Mouse (Mus musculus): ENCODE measurements around the gene Gm20422.
A peak's percentile ranks its signal among the peaks of the same experiment; 100 is the strongest.

The Gm20422 gene

GRCm38 (mm10) chr8:69774503-69775148 lies at the start of gene Gm20422:
Gm20422 (minus strand) TSS chr8:69774886.
- peak; percentile 96 for DNase-seq (ENCODE audit: low spot score)

DNA sequence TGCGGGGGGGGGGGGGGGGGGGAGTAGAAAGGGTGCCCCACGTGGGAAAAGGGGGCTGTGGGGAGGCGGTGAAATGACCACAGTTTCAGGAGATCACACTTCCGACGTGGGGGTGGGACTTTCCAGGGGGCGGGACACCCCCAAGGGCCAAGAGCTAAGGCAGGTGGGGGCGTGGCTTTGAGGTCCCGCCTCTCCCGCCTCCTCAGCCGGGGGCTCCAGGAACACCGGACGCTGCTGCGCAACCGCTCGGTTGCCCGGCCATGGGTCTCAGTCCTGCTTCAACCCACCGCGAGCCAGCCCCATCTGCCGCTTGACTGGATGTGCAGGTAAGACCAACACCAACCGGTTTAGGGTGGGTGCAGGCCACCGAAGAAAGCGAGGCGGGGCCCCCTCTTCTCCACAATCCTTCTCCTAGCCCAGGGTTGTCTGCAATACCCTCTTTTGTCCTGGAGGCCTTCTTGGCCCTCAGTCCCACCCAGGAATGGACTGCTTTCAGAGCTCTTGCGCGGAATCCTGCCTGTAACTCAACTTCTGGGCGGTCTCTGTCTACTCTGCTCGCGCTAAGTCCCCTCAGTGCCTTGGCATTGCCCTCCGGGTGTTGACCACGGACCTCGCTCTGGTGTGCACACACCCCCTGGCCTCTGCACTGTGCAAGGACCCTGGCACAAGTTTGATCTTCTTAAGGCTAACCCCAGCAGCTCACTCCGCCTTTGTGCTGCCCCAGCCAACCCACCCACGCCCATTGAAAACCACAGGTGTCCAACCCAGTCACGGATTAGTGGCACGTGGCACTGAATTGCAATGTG lies 47.9 kb upstream of the Gm20422 start, which contains the start of gene Lpar2:
Gene Lpar2, plus strand, starts transcription at position 44 of the 806 bp plus-strand sequence.
- DNase-seq (ENCODE audit: low spot score): peak; percentile 76

DNA sequence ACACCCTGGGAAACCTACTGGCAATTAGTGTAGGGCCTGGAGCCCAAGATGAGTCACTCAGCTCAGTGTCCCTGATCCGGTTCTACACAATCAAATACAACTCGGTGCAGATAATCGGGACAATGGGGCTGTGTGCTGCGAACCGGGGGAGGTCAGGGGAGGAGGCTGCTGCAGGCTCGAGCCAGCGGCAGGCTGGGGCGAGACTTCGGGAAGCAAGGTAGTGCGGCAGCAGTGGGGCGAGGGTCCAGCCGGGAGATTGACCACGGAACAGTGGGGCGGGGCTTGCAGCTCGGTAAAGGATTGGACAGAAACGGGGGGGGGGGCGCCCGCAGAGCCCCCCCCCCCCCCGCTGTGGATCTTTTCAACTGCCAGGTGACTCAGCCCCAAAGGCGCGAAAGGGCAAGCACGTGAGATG lies 47.3 kb upstream of the Gm20422 start:
- no peak for DNase-seq (ENCODE audit: low spot score)

GRCm38 (mm10) chr8:69820466-69820865 lies 45.8 kb upstream of the Gm20422 start:
- DNase-seq (ENCODE audit: low spot score): no peak

DNA sequence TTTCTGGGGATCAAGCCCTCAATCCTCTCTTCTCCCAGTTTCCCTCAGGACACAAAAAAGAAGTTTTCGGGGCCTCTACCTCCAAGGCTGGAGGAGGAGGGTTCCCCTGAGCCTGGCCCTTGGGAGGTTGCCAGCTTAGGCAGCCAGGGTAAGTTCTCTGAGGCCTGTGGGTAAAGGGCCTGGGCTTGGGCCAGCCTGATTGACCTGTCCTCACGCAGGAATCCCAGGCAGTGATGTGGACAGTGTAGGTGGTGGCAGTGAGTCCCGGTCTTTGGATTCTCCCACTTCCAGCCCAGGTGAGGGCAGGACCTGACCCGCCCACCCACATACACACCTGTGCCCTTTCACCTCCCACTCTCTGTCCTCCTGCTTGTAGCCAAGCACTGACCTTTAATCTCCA lies 40.7 kb upstream of the Gm20422 start:
- DNase-seq (ENCODE audit: low spot score): no peak

DNA sequence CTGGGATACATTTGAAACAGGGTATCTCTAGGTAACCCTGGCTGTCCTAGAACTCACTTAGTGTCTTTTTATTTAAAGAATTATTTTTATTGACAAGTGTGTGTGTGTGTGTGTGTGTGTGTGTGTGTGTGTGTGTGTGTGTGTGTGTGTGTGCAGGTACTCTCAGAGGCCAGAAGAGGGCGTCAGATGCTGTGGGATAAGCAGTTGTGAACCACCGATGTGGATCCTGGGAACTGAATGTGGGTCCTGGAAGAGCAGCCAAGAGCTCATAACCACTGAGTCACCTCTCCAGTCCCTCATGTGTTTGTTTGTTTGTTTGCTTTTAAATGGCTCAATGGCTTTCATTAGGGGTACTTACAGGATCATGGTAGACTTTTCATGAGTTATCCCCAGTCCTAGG lies 40.2 kb upstream of the Gm20422 start:
- no peak for DNase-seq (ENCODE audit: low spot score)

GRCm38 (mm10) chr8:69809820-69810219 lies 35.1 kb upstream of the Gm20422 start:
- DNase-seq (ENCODE audit: low spot score): no peak

DNA sequence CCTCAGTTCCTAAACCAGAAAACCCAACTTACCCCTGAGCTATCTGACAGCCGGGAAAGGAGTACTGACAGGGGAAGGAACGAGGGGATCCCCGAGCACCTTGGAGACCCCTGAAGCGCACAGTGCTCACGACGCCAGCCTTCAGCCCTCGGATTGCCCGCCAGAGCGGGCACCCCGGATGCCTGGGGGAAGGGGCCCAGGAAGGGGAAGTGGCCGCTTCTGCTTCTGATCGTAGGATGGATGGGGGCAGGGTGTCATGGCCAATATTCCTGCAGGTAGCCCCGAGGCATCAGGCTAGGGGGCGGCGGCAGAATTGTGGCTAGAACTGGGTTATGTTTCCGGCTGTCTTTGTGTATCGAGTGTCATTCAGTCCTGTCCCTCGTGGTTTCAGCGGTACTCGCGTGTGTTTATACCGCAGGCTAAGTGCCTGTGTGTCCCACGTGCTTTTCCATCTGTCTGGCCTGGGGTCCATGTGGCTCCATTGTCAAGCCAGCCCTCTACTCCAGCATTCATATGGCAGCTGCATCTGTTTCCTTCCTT lies 34.2 kb upstream of the Gm20422 start:
- DNase-seq (ENCODE audit: low spot score): no peak

DNA sequence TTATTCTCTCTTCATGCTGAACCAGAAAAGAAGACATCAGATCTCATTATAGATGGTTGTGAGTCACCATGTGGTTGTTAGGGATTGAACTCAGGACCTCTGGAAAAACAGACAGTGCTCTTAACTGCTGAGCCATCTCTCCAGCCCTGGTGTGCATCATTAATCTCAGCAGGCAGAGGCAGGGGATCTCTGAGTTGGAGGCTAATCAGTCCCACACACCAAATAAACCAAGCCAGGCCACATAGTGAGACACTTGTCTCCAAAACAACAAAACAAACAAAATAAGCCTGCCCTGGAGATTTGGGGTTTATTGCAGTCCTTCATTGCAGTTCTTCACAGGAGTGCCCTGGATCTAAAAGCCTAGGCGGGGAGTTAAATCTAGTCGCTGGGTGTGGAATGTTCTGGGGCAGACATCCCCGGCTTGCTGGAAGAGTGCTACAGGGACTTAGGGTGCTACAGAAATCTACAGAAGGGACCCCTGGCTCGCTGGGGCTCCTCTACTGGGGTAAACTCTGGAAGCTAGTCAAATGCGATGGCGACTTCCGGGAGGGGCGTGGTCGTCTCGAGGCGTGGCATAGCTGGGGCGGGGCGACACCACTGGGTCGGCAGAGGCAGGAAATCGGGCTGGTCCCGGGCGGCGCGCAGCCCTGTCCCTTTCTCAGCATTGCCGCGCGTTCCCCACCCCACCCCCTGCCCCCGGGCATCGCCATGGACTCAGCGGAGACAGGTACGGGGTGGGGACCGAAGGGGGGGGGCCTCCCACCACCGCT lies 33.6 kb upstream of the Gm20422 start, which contains the start of gene Gmip:
Gene Gmip, plus strand, starts transcription at position 586 of the 770 bp plus-strand sequence.
- DNase-seq (ENCODE audit: low spot score): peak; percentile 86

- no peak for DNase-seq (ENCODE audit: low spot score)
Measured at GRCm38 (mm10) chr8:69807236-69807635, 32.5 kb upstream of the Gm20422 start.

GRCm38 (mm10) chr8:69805491-69805890 lies 30.8 kb upstream of the Gm20422 start:
- no peak for DNase-seq (ENCODE audit: low spot score)

DNA sequence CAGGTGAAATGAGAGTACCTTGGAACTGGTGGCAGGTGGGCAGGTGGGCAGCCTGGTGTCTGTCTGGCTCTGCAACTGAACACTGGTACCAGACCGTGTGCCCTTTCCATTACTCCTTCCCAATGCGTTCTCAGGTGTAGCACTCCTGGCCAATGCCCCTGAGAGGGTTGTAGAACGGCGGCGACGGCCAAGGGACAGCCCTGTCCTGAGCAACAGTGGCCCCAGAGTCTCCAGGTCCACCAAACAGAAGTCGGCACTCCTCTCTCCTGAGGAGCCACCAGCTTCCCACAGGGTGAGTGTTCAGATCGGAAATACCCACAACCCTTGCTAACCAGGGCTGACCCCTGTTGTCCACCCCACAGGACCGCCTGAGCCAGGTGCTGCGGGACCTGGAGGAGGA lies 30.4 kb upstream of the Gm20422 start:
- no peak for DNase-seq (ENCODE audit: low spot score)

GRCm38 (mm10) chr8:69804537-69804936 lies 29.9 kb upstream of the Gm20422 start:
- no peak for DNase-seq (ENCODE audit: low spot score)

- no peak for DNase-seq (ENCODE audit: low spot score)
Measured at GRCm38 (mm10) chr8:69803366-69803765, 28.7 kb upstream of the Gm20422 start.

DNA sequence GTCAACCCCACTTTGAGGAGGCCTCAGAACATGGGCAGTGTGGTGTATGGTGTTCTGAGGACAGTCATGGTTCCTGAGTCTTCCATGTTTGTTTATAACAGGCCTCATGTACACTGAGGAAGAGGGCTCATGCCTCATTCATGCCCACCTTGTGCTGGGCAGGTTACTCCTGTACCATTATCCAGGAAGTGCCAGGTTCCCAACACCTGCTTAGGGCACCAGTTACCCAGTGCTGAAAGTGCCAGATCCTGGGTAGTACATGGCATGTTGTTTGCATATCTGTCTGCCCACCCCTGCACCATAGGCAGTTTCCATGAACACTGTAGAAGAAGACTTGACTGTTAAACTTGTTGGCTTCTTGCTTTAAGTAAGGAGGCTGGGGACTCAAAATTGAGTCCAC lies 27.5 kb upstream of the Gm20422 start:
- DNase-seq (ENCODE audit: low spot score): no peak

- no peak for DNase-seq (ENCODE audit: low spot score)
Measured at GRCm38 (mm10) chr8:69801796-69802195, 27.1 kb upstream of the Gm20422 start.

DNA sequence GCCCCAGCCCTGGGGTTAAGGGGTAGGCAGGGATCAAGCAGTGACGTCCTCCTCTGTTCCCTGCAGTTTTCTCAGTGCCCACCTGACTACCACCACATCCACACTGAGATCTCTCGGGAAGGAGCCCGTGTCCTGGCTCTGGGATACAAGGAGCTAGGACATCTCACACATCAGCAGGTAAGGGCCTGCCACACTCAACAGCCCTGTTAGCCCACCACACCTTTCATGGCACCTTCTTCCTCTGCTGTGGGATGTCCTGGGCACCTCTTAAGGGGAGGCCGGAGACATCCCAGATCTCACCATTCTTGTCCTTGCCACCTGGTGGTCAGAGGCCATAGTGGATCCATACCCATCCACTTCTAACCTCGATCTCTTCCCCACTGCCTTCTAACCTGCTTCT lies 25.3 kb upstream of the Gm20422 start:
- no peak for DNase-seq (ENCODE audit: low spot score)

DNA sequence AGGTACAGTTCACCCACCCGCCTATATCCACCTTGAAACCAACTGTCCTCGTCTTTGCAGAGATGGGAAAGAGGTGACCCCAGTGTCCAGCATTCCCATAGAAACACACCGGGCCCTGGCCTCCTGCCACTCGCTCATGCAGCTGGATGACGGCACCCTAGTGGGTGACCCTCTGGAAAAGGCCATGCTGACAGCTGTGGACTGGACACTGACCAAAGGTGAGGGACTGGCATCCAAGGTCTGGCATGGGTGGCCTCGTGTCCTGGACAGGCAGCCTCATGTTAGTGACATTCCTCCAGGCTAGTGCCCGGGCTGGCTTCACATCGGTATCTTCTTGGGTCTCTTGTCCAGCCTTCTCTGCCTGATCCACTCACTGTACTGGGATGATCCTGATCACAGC lies 24.6 kb upstream of the Gm20422 start:
- DNase-seq (ENCODE audit: low spot score): no peak

- DNase-seq (ENCODE audit: low spot score): no peak
Measured at GRCm38 (mm10) chr8:69797661-69798060, 23.0 kb upstream of the Gm20422 start.

DNA sequence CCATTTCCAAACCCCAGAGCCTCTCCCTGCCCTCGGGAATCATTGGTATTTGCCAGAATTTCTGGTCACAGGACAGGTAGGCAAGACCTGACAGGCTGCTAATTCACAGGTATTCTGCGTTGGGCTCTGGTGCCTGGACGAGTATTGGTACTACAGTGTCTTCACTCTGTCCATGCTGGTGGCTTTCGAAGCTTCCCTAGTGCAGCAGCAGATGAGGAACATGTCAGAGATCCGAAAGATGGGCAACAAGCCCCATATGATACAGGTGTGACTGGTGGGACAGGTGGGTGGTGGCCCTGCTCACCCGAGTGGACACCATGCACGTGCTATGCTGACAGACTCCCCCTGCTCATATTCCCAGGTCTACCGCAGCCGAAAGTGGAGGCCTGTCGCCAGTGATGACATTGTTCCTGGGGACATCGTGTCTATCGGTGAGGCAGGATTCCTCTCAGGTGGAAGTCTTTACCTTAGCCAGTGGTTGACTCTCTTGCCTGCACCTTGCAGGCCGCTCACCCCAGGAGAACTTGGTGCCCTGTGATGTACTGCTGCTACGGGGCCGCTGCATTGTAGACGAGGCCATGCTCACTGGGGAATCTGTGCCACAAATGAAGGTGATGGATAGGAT lies 22.1 kb upstream of the Gm20422 start:
- DNase-seq (ENCODE audit: low spot score): no peak

DNA sequence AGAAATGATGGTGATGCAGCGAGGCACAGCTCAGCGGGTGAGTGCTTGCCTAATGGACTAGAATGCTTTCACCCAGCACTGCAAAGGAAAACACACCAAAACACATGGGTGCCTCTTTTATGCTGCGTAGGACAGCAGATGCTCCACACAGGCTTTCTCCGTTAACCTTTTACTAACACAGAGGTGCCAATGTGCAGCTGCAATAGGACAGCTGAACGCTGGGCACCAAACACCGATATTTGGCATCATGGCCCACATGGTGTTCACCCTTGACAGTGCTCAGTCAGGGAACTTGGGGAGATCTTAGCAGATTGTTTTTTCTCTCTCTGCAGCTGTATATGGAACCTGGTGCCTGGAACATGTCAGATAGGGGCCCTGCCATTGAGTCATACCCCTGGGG lies 20.2 kb upstream of the Gm20422 start:
- DNase-seq (ENCODE audit: low spot score): no peak

GRCm38 (mm10) chr8:69794096-69794495 lies 19.4 kb upstream of the Gm20422 start:
- no peak for DNase-seq (ENCODE audit: low spot score)

All from lung, postnatal 25 days (tissue).